Mouse (Mus musculus): ENCODE data around the gene Gm39115. TPM values are rescaled to one million over a fixed set of nuclear protein-coding genes. Genes with fewer than 3 reads are reported as not detected.
A peak's percentile ranks its signal among the peaks of the same experiment; 100 is the strongest.
"Not testable (repeated sequence)": the region's sequence is repeated elsewhere in the genome, so short reads cannot be mapped to it uniquely, and the experiment has no call there.

Gm39115 gene
- polyA plus RNA-seq, 1 experiment from 2014 or later, result not detected

GRCm38 (mm10) chr7:142145413-142145940, 9.6 kb upstream of the Gm39115 start:
- no peak overlapping the region for H3K4me2 ChIP-seq
- H3K9ac ChIP-seq, result no peak overlapping the region
- no peak overlapping the region for H3K4me3 ChIP-seq (replicated peaks)
- no peak for ATAC-seq (ENCODE audit: insufficient read depth)
- H3K36me3 ChIP-seq (replicated peaks), result no peaks in the 10 kb centered on the region
- no peaks in the 10 kb centered on the region for H3K4me1 ChIP-seq (replicated peaks)
- no peak overlapping the region for H3K27ac ChIP-seq (replicated peaks)
- H3K9me3 ChIP-seq (replicated peaks), result no peaks in the 10 kb centered on the region
- WGBS (ENCODE audit: insufficient replicate concordance), result 26% methylated on average over 4 of the region's 4 CpGs
- H3K27me3 ChIP-seq, result no peaks in the 10 kb centered on the region

- Histone ChIP-seq H3K9ac (no peak within 1 kb of the TSS), H3K27me3 (no peaks in the 10 kb centered on the region), H3K4me2 (no peak within 1 kb of the TSS), H3K9me3 (replicated peaks) (no peaks in the 10 kb centered on the region), H3K36me3 (replicated peaks) (no peaks in the 10 kb centered on the region), H3K4me3 (replicated peaks) (no peak within 1 kb of the TSS), H3K27ac (replicated peaks) (no peak within 1 kb of the TSS), H3K4me1 (replicated peaks) (no peaks in the 10 kb centered on the region)
- 43% methylated on average over 1 of the region's 1 CpGs for WGBS (ENCODE audit: insufficient replicate concordance)
- no peak for ATAC-seq (ENCODE audit: insufficient read depth)
Observed at GRCm38 (mm10) chr7:142144507-142144906, 8.7 kb upstream of the Gm39115 start, which contains the start of gene Gm45337. Gm45337 (minus strand) TSS chr7:142144607.

- not testable (repeated sequence) for H3K9me3 ChIP-seq (replicated peaks); H3K4me3 ChIP-seq (replicated peaks); ATAC-seq (ENCODE audit: insufficient read depth); H3K36me3 ChIP-seq (replicated peaks); H3K27ac ChIP-seq (replicated peaks); H3K27me3 ChIP-seq; H3K4me2 ChIP-seq; H3K9ac ChIP-seq; H3K4me1 ChIP-seq (replicated peaks)
- WGBS (ENCODE audit: insufficient replicate concordance), result 10% methylated on average over 1 of the region's 1 CpGs
Observed at GRCm38 (mm10) chr7:142143506-142144010, 7.7 kb upstream of the Gm39115 start.

- ATAC-seq (ENCODE audit: insufficient read depth), result no peak
- Histone ChIP-seq H3K9ac (no peak overlapping the region), H3K27ac (replicated peaks) (no peak overlapping the region), H3K4me1 (replicated peaks) (no peaks in the 10 kb centered on the region), H3K36me3 (replicated peaks) (no peaks in the 10 kb centered on the region), H3K9me3 (replicated peaks) (no peaks in the 10 kb centered on the region), H3K4me2 (no peak overlapping the region), H3K27me3 (no peaks in the 10 kb centered on the region), H3K4me3 (replicated peaks) (no peak overlapping the region)
- 8% methylated on average over 1 of the region's 1 CpGs for WGBS (ENCODE audit: insufficient replicate concordance)
Observed at GRCm38 (mm10) chr7:142140696-142141095, 4.9 kb upstream of the Gm39115 start.

GRCm38 (mm10) chr7:142134206-142134995, 1.4 kb downstream of the Gm39115 start:
- 39% methylated on average over 4 of the region's 4 CpGs for WGBS (ENCODE audit: insufficient replicate concordance)
- Histone ChIP-seq H3K4me1 (replicated peaks) (no peaks in the 10 kb centered on the region), H3K9ac (no peak overlapping the region), H3K9me3 (replicated peaks) (no peaks in the 10 kb centered on the region), H3K27me3 (peaks cover 7% of the 10 kb centered on the region; the same call in 1 of the 2 replicates), H3K4me2 (no peak overlapping the region), H3K27ac (replicated peaks) (no peak overlapping the region), H3K36me3 (replicated peaks) (no peaks in the 10 kb centered on the region), H3K4me3 (replicated peaks) (no peak overlapping the region)
- no peak for ATAC-seq (ENCODE audit: insufficient read depth)

GRCm38 (mm10) chr7:142128843-142129242, 7.0 kb downstream of the Gm39115 start:
- WGBS (ENCODE audit: insufficient replicate concordance), result 38% methylated on average over 4 of the region's 4 CpGs
- H3K27ac ChIP-seq (replicated peaks), result no peak overlapping the region

GRCm38 (mm10) chr7:142120629-142121028, 15.2 kb downstream of the Gm39115 start, which contains the start of gene Gm45618:
Gm45618 (minus strand) TSS chr7:142120729.
- not testable (repeated sequence) for H3K4me3 ChIP-seq (replicated peaks); H3K27me3 ChIP-seq; H3K9me3 ChIP-seq (replicated peaks); ATAC-seq (ENCODE audit: insufficient read depth); H3K4me1 ChIP-seq (replicated peaks); H3K4me2 ChIP-seq; H3K9ac ChIP-seq; H3K27ac ChIP-seq (replicated peaks); H3K36me3 ChIP-seq (replicated peaks)
- WGBS (ENCODE audit: insufficient replicate concordance), result 88% methylated on average over 1 of the region's 1 CpGs

More at GRCm38 (mm10) chr7:142128843-142129242, 7.0 kb downstream of the Gm39115 start:
- H3K36me3 ChIP-seq (replicated peaks), result no peaks in the 10 kb centered on the region
- H3K9ac ChIP-seq, result no peak overlapping the region
- H3K4me3 ChIP-seq (replicated peaks), result no peak overlapping the region
- H3K27me3 ChIP-seq, result peaks cover 9% of the 10 kb centered on the region; the same call in 1 of the 2 replicates
- H3K4me1 ChIP-seq (replicated peaks), result no peaks in the 10 kb centered on the region
- H3K9me3 ChIP-seq (replicated peaks), result no peaks in the 10 kb centered on the region
- H3K4me2 ChIP-seq, result no peak overlapping the region
- ATAC-seq (ENCODE audit: insufficient read depth), result no peak

GRCm38 (mm10) chr7:142119632-142120031, 16.2 kb downstream of the Gm39115 start:
- WGBS (ENCODE audit: insufficient replicate concordance), result 7% methylated on average over 5 of the region's 5 CpGs

GRCm38 (mm10) chr7:142104747-142105146, 31.1 kb downstream of the Gm39115 start:
- no peaks in the 10 kb centered on the region for H3K36me3 ChIP-seq (replicated peaks)
- peaks cover 41% of the 10 kb centered on the region for H3K27me3 ChIP-seq
- no peak overlapping the region for H3K4me2 ChIP-seq
- no peak overlapping the region for H3K9ac ChIP-seq
- ATAC-seq (ENCODE audit: insufficient read depth), result no peak
- WGBS (ENCODE audit: insufficient replicate concordance), result 40% methylated on average over 5 of the region's 5 CpGs
- no peak overlapping the region for H3K4me3 ChIP-seq (replicated peaks)
- no peaks in the 10 kb centered on the region for H3K9me3 ChIP-seq (replicated peaks)
- H3K4me1 ChIP-seq (replicated peaks), result no peaks in the 10 kb centered on the region
- no peak overlapping the region for H3K27ac ChIP-seq (replicated peaks)

More at GRCm38 (mm10) chr7:142119632-142120031, 16.2 kb downstream of the Gm39115 start:
- no peak for ATAC-seq (ENCODE audit: insufficient read depth)
- Histone ChIP-seq H3K4me3 (replicated peaks) (no peak overlapping the region), H3K27ac (replicated peaks) (no peak overlapping the region), H3K9me3 (replicated peaks) (no peaks in the 10 kb centered on the region), H3K4me1 (replicated peaks) (no peaks in the 10 kb centered on the region), H3K9ac (no peak overlapping the region), H3K4me2 (no peak overlapping the region), H3K36me3 (replicated peaks) (no peaks in the 10 kb centered on the region), H3K27me3 (no peaks in the 10 kb centered on the region; the same call in 1 of the 2 replicates)

GRCm38 (mm10) chr7:142097776-142098175, 38.1 kb downstream of the Gm39115 start:
- H3K4me2 ChIP-seq, result no peak overlapping the region
- H3K4me1 ChIP-seq (replicated peaks), result peaks cover 33% of the 10 kb centered on the region
- no peak overlapping the region for H3K9ac ChIP-seq
- H3K27ac ChIP-seq (replicated peaks), result no peak overlapping the region
- peaks cover 92% of the 10 kb centered on the region for H3K27me3 ChIP-seq
- ATAC-seq (ENCODE audit: insufficient read depth), result 0 out of 2 replicates have a peak, but pooled peaks have one; percentile 24
- H3K36me3 ChIP-seq (replicated peaks), result no peaks in the 10 kb centered on the region
- no peak overlapping the region for H3K4me3 ChIP-seq (replicated peaks)
- 9% methylated on average over 9 of the region's 9 CpGs for WGBS (ENCODE audit: insufficient replicate concordance)
- H3K9me3 ChIP-seq (replicated peaks), result no peaks in the 10 kb centered on the region

- ATAC-seq (ENCODE audit: insufficient read depth), result no peak
- Histone ChIP-seq H3K27me3 (peaks cover 100% of the 10 kb centered on the region), H3K27ac (replicated peaks) (no peak overlapping the region), H3K4me2 (no peak overlapping the region), H3K4me1 (replicated peaks) (peaks cover 43% of the 10 kb centered on the region), H3K4me3 (replicated peaks) (no peak overlapping the region), H3K9ac (no peak overlapping the region), H3K9me3 (replicated peaks) (no peaks in the 10 kb centered on the region), H3K36me3 (replicated peaks) (no peaks in the 10 kb centered on the region)
- WGBS (ENCODE audit: insufficient replicate concordance), result 51% methylated on average over 4 of the region's 4 CpGs
Observed at GRCm38 (mm10) chr7:142096701-142097100, 39.1 kb downstream of the Gm39115 start.
